Mouse (Mus musculus) mouse embryonic stem cell (cell line): Measurements from ENCODE around the gene Tarbp2.

Source experiments
- in situ Hi-C, 2 experiments: fragments of 300-500 bp; cut with MboI; formaldehyde crosslinking; loops; 1 replicate in 1 of 2; 3 replicates in 1 of 2; pipeline ENCODE4 v1.14.3; 2019 to 2020; ENCODE audit warnings: low sequenced_read_pairs in 2 of 2, low pct_unique_long_range_greater_than_20kb in 1 of 2, mixed read lengths in 1 of 2; ENCODE audit not compliant: unreplicated experiment in 1 of 2

The Tarbp2 gene

GRCm38 (mm10) chr15:102547478-102547877 is 29.5 kb downstream of the Tarbp2 start:
- in situ Hi-C loops, result no loop called here

- in situ Hi-C loops, result no loop called here
Measured at GRCm38 (mm10) chr15:102552599-102552998, 34.6 kb downstream of the Tarbp2 start.

DNA sequence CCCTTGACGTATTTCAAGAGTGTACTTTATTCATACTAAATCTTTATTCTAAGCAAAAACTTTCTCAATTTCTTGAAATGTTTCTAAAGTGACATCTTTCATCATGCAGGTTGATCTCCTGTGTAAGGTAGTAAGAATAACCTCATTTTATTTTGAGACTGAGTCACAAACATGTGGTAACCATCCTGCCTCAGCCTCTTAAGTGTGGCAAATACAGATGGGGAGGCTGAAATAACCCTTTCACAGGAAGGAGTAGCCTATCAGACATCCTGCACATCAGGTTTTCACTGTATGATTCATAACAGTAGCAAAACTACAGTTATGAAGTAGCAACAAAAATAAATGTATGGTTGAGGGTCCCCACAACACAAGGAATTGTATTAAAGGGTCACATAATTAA is 37.6 kb downstream of the Tarbp2 start:
- in situ Hi-C loops, result no loop called here

- in situ Hi-C loops, result no loop called here
Measured at GRCm38 (mm10) chr15:102557580-102557979, 39.6 kb downstream of the Tarbp2 start.

- in situ Hi-C loops, result no loop called here
Measured at GRCm38 (mm10) chr15:102562491-102562890, 44.5 kb downstream of the Tarbp2 start.

DNA sequence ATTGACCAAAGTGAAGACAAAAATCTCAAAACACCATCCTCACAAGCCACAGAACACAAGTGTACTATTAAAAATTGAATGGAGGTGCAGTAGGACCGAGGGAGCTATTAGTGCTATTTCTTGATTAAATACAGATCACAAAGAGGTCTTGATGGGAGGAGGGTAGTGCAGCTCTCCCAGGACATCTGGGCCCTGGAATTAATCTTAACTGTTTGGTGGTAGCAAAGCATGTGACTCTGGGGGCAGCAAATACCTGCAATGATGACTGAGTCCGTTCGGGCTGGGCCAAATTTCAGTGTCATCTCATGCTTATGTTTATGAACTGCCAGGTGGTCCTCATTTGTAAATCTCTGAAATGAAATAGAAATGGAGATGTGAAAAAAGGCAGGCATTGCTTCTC is 45.1 kb downstream of the Tarbp2 start:
- in situ Hi-C loops, result no loop called here

GRCm38 (mm10) chr15:102563681-102564080 is 45.7 kb downstream of the Tarbp2 start:
- in situ Hi-C loops, result no loop called here

GRCm38 (mm10) chr15:102567849-102568248 is 49.9 kb downstream of the Tarbp2 start:
- in situ Hi-C loops, result no loop called here

DNA sequence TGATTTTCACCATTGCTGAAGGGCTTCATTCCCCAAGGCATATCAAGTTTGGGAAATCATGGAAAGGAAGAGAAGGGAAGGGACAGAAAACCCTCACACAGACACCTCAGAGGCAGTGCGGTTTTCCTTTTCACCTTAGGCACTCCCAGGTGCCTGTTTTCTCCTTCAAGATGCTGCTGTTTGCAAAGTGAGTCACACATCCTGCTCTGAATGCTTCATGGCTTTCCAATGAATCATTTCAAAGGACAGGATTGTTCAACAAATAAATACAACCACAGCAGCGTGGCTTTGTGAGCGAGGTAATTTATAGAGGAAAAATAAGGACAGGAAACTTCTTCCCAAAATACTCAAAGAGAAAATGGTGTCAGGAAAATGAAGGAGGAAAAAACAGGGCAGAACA is 54.1 kb downstream of the Tarbp2 start:
- in situ Hi-C loops, result no loop called here
